Mouse (Mus musculus) hindbrain, embryonic 12.5 days (tissue): ENCODE results near the gene Rasal2. TPM values are rescaled to one million over a fixed set of nuclear protein-coding genes. Genes with fewer than 3 reads are reported as not detected.

Source experiments
- ATAC-seq: fragments of 200-750 bp; cut with Nextera tagmentation; 2 replicates; pipeline ENCODE4 v1.8.0; 2017; ENCODE audit warnings: moderate TSS enrichment; ENCODE audit not compliant: low FRiP score
- H3K27ac ChIP-seq: fragments of 300-500 bp; sonication (generic); 2 replicates; pipeline ENCODE4 v1.5.1; 2016; ENCODE audit warnings: mild to moderate bottlenecking
- H3K27me3 ChIP-seq: fragments of 300-500 bp; sonication (generic); 2 replicates; pipeline ENCODE4 v1.6.1; 2016; ENCODE audit warnings: mild to moderate bottlenecking
- H3K36me3 ChIP-seq: fragments of 300-500 bp; sonication (generic); 2 replicates; pipeline ENCODE4 v1.6.1; 2016; ENCODE audit warnings: mild to moderate bottlenecking
- H3K4me1 ChIP-seq: fragments of 300-500 bp; sonication (generic); 2 replicates; pipeline ENCODE4 v1.6.1; 2016
- H3K4me2 ChIP-seq: fragments of 300-500 bp; sonication (generic); replicated peaks from 2 replicates; pipeline ENCODE4 v1.6.1; 2016; ENCODE audit warnings: mild to moderate bottlenecking
- H3K4me3 ChIP-seq: fragments of 300-500 bp; sonication (generic); 2 replicates; pipeline ENCODE4 v1.5.1; 2016; ENCODE audit warnings: mild to moderate bottlenecking
- H3K9ac ChIP-seq: fragments of 300-500 bp; sonication (generic); 2 replicates; pipeline ENCODE4 v1.6.1; 2016; ENCODE audit warnings: mild to moderate bottlenecking, moderate library complexity
- H3K9me3 ChIP-seq: fragments of 300-500 bp; sonication (generic); replicated peaks from 2 replicates; pipeline ENCODE4 v1.6.1; 2016; ENCODE audit warnings: mild to moderate bottlenecking
- WGBS: fragments of 180-500 bp; shearing (Covaris S2); methylation state at CpG from one replicate; pipeline ENCODE4 v1.1.7; 2016; 5-methylcytosine and 5-hydroxymethylcytosine counted together
- polyA plus RNA-seq: library from polyadenylated mRNA; unstranded; fragments of >200 nt; fragmentation: Nextera tagmentation; extraction: Ambion mirVana; gene quantifications from 2 replicates; pipeline ENCODE4 v1.2.1, GENCODE M21; 2016

Gene Rasal2
- polyA plus RNA-seq, 1 experiment from 2014 or later: 36.1 TPM

- Histone ChIP-seq H3K4me1 (peaks cover 12% of the 10 kb centered on the region), H3K4me2 (peak overlapping the region; percentile 52), H3K27me3 (no peaks in the 10 kb centered on the region), H3K27ac (peak overlapping the region; percentile 82), H3K9me3 (no peaks in the 10 kb centered on the region), H3K4me3 (peak overlapping the region; percentile 20; the same call in 1 of the 2 replicates), H3K9ac (peak overlapping the region; percentile 51), H3K36me3 (no peaks in the 10 kb centered on the region)
- WGBS: 9% methylated on average over 19 of the region's 19 CpGs
- peak; percentile 95 for ATAC-seq
Observed at GRCm38 (mm10) chr1:157101122-157101865, 311.1 kb downstream of the Rasal2 start.

DNA sequence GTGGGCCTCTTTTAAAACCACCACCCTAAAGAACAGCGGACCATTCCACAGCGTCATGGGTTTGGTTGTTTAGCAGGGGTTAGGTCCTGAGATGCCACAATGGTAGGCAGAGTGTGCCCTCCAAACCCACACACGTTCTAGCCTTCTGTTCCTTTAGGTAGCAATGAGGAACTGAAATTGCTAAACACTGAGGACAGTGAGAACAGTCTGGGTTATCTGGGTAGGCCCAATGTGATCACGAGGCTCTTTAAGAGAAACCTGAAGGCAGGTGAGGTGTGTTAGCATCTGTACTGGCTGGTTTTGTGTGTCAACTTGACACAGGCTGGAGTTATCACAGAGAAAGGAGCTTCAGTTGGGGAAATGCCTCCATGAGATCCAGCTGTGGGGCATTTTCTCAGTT is 316.9 kb downstream of the Rasal2 start:
- ATAC-seq: no peak
- WGBS: 89% methylated on average over 4 of the region's 4 CpGs

DNA sequence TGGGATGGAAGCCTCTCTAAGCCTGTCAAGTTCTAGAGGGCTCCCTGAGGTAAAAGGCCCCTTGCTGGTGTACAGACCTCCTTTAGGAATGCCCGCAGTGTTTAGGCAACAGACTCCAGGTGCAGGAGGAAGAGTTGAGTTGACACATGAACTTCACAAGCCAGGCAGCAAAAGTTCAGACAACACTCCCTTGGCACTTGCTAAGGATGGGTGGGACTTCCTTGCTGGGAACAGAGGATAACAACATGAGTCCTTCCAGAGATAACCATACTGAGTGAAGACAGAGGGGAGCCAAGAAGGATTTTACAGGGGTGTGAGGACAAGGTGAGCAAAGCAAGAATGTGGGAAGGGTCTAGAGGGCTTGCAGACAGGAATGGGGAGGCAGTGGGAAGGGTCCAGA is 319.8 kb downstream of the Rasal2 start:
- no peak overlapping the region for H3K4me2 ChIP-seq
- no peaks in the 10 kb centered on the region for H3K36me3 ChIP-seq
- H3K4me1 ChIP-seq: no peaks in the 10 kb centered on the region
- H3K27ac ChIP-seq: no peak overlapping the region
- H3K9me3 ChIP-seq: 0 out of 2 replicates have a peak, but pooled peaks cover 4% of the 10 kb centered on the region
- H3K9ac ChIP-seq: no peak overlapping the region
- WGBS: 82% methylated on average over 1 of the region's 1 CpGs
- H3K27me3 ChIP-seq: no peaks in the 10 kb centered on the region
- no peak overlapping the region for H3K4me3 ChIP-seq
- ATAC-seq: no peak

More for the DNA sequence above, 316.9 kb downstream of the Rasal2 start:
- Histone ChIP-seq H3K27ac (no peak overlapping the region), H3K4me3 (no peak overlapping the region), H3K9ac (no peak overlapping the region), H3K4me1 (no peaks in the 10 kb centered on the region), H3K9me3 (0 out of 2 replicates have a peak, but pooled peaks cover 4% of the 10 kb centered on the region), H3K4me2 (no peak overlapping the region), H3K36me3 (no peaks in the 10 kb centered on the region), H3K27me3 (no peaks in the 10 kb centered on the region)

DNA sequence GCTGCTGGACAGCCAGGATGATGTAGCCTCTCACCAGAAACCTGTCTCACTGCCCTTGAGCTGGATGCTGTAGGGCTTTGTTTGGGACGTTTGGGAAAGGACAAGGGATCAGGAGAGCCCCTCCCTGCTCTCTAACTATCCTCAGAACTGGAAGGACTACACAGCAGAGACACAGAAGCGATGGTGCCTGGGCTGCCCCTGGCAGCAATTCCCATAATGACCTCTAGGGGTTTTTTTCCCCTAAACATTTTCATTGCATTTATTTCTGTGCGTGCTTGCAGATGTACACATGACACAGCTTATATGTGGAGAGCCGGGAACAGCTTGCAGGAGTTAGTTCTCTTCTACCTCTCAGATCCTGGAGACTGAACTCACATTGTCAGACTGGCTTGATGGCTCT is 320.3 kb downstream of the Rasal2 start:
- Histone ChIP-seq H3K9me3 (0 out of 2 replicates have a peak, but pooled peaks cover 4% of the 10 kb centered on the region), H3K4me2 (no peak overlapping the region), H3K4me1 (no peaks in the 10 kb centered on the region), H3K27ac (no peak overlapping the region), H3K4me3 (no peak overlapping the region), H3K36me3 (no peaks in the 10 kb centered on the region), H3K9ac (no peak overlapping the region), H3K27me3 (no peaks in the 10 kb centered on the region)
- WGBS: 66% methylated on average over 4 of the region's 4 CpGs
- no peak for ATAC-seq

GRCm38 (mm10) chr1:157090835-157091234 is 321.6 kb downstream of the Rasal2 start:
- 76% methylated on average over 3 of the region's 3 CpGs for WGBS
- no peak overlapping the region for H3K9ac ChIP-seq
- ATAC-seq: no peak
- H3K27me3 ChIP-seq: no peaks in the 10 kb centered on the region
- H3K4me2 ChIP-seq: no peak overlapping the region
- H3K36me3 ChIP-seq: no peaks in the 10 kb centered on the region
- H3K4me1 ChIP-seq: peaks cover 5% of the 10 kb centered on the region
- 0 out of 2 replicates have a peak, but pooled peaks cover 4% of the 10 kb centered on the region for H3K9me3 ChIP-seq
- no peak overlapping the region for H3K4me3 ChIP-seq
- H3K27ac ChIP-seq: no peak overlapping the region

DNA sequence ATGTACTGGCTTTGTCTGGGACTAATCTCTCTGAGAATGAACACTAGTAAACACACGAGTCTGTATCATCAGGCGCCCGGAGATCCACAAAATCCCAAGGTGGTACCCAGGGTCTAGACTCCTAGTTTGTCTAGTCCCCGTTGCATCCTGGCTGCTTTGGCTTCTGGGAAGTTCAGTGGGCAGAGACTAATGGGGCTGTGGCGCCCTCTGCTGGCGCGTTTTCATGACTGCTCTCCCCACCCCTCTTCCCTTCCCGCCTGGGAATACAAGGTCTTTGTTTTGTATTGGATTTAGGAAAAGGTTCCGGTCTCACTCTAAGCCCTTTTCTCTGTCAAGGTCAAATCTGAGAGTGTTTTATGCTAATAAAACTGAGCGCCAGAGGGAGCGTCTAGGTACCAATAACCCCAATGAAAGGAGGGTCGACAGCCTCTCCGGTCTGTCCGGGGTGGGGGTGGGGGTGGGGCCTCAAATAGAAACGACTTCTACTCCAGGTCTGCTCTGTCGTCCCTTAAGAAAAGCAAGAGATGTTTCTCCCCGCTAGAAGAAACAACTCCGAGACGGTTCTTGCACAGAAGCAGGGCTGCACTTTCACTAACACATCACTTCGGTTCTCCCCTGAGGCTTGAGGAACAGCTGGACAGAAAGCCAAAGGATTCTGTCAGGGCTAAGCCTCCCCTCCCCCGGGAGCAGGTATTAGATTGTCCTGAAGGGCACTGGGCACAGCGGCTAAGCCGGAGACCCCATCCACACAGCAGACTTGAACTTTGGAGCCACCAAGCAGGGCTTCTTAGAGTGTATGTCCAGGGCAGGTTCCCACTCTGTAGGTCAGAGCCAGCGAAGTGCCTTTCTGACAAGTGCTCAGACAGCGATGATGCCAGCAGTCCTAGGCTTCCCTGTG is 326.0 kb downstream of the Rasal2 start:
- Histone ChIP-seq H3K27ac (0 out of 2 replicates have a peak overlapping the region, but pooled peaks have one; percentile 17), H3K9ac (peak overlapping the region; percentile 54), H3K36me3 (no peaks in the 10 kb centered on the region), H3K4me2 (peak overlapping the region; percentile 57), H3K9me3 (no peaks in the 10 kb centered on the region), H3K4me1 (peaks cover 12% of the 10 kb centered on the region), H3K27me3 (peaks cover 3% of the 10 kb centered on the region; the same call in 1 of the 2 replicates), H3K4me3 (peak overlapping the region; percentile 34)
- peak; percentile 65 for ATAC-seq
- WGBS: 9% methylated on average over 25 of the region's 25 CpGs

Other genes with a start within 250 kb of the Rasal2 start
- 6.0 and 9.4 TPM in 2 replicates for gene Cryzl2, start 46.0 kb upstream of the Rasal2 start, polyA plus RNA-seq
- gene Sec16b, start 94.1 kb upstream of the Rasal2 start, polyA plus RNA-seq: 1.3 and 2.1 TPM in 2 replicates